Mouse (Mus musculus) urinary bladder, postnatal 14 days (tissue): ENCODE results near the gene Zfp618.

ENCODE experiments used
- DNase-seq: peaks from one replicate; pipeline ENCODE4 v3.0.0; 2021; ENCODE audit warnings: low spot score

The Zfp618 gene

DNA sequence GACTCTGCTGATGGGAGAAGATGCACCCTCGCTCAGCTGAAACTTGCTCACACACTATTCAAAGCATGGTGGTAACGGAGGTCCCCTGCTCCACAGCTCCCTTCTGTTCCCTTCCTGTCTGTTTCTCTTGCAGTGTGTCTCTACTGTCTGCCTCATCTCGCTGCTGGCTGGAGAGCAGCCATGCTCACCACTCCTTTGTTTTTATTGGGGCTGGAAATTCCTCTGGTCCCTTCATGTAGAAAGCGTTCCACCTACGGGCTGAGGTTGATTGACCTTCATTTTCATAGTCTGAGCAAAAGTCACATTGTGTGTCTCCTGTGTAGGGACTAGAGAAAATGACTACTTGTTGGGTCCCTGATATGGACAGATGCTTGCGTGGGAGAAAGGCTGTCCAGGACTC, 102.4 kb downstream of the Zfp618 start:
- DNase-seq = no peak

DNA sequence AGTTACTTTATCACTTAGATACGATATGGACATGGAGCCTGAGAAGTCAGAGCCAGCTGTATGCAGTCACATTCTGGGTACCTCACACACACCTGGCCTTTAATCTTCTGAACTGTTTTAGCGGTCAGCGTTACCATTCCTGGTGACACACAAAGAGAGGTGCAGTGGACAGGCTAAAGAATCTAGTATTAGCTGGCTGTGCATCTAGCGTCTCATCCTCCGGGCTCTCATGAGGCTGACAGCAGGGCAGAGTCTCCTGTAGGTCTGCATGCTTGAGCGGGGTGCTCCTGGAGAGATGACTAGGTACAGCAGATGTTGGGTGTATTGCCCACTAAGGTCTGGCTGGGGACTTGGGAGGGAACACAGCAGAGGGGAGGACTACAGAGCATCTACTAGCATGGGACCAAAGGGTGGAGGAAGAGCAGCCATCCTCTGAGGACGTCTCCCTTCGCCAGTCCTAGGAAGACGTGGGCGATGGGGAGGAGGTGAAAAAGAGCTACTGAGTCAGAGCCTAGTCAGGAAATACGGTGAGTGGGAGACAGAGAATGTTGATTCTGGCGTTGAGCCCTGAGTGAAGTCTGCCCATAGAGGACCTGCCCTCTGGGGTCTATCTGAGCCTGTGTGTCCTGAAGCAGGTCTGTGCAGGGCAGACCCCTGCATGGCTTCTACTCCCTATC, 103.3 kb downstream of the Zfp618 start:
- DNase-seq = no peak

DNA sequence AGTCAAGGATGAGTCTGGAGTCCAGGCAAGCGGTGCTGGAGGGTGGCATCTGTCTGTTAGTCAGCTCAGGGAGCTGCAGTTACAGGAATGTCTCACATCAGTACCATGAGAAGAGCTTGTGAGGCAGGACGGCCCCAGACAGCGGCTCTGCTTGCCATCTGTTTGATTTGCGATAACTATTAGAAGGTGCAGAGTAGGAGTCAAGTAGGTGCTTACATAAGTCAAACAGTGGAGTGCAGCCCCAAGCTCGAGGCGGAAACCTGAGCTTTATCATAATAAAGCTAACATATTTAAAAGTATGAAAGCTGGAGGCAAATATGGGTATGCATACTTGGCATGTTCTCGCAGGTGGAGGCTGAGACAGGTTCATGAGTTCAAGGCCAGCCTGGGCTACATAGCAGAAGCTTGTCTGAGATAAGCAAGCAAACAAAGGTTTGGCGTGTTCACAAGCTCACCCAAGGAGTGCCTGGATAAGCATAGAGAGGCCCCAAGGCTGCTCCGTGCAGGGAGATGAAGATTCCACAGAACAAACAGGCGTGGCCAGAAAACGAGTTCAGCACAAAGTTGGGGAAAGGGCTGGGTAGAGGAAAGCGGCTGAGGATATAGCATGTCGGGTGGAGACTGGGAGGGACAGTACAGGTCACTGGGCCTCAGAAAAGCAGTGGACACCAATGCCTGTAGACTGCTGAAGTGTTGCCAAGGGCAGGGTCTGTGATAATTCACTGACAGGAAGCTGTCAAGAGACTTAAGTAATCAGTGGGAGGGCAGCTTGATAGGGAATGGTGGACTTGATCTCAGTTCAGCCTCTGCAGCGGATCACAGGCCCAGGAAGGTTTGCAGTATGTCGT, 106.3 kb downstream of the Zfp618 start:
- DNase-seq = peak; percentile 11

DNA sequence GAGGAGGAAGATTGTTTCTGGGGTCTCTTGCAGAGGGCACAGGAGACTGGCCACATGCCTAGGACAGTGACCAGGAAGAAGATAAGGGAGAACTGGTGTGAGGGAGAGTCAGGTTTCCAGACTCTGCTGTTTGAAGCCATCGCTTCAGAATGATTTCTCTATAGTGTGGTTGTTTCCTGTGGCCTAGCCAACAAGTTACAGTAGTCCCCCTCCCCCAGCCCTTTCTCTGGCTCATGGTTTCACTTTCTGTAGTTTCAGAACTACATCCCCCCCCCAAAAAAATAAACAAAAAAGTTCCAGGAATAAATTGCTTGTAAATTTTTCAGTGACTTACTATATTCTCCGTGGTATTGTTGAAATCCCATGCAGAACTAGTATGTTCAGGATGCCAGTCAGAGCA, 107.8 kb downstream of the Zfp618 start:
- no peak for DNase-seq

DNA sequence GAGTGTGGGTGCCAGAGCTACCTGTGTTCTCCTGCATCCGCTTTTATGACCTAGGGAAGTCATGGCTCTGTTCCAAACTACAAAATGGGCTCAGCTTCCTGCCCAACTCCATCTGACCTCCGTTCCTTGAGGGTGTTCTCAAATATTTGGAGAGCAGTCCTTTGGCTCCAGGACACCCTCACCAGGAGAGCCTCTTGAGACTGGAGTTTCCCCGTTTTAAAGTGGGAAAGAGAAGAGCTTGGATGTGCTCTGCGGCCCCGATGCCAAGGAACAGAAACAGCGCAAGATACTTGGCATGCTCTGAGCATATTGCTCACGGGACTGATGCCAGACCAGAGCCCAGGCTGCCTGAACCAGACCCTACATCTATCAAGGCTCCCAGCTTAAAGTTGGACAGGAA, 113.8 kb downstream of the Zfp618 start:
- DNase-seq = no peak

DNA sequence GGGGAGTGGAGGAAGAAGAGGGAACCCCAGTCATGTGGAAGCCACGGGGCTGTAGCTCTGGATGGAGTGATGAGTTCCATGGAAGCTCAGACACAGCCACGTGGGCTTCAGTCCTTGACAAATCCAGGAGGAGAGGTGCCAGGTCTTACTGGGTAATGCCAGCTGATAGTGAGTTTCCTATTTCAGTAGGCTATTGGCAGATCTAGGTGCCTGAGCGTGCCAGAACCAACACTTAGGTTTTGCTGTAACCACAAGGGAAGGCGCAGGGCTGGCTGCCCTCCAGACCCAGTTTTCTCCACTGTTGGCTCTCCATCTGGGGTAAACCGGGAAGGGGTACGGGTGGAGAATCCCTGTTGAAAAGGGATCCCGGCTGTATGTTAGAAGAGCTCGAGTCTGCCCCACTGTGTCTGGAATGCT, 119.1 kb downstream of the Zfp618 start:
- DNase-seq = peak; percentile 16

DNA sequence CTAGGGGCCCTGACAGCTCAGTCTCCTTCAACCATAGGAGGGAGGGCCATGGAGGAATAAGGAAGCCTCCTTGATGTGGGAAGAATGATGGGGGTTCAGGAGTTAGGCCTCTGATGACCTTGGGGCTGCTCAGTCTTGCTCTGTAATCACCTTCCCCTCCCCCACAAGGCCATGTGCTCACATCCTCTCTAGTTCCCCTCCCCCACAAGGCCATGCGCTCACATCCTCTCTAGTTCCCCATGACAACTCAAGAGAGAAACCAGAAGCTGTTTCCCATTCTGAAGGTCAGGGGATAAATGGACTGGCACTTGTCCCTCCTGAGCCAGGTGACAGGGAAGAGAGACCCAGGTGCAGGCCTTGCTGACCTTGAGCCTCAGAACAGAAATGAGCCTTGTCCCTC, 124.1 kb downstream of the Zfp618 start:
- DNase-seq = no peak

DNA sequence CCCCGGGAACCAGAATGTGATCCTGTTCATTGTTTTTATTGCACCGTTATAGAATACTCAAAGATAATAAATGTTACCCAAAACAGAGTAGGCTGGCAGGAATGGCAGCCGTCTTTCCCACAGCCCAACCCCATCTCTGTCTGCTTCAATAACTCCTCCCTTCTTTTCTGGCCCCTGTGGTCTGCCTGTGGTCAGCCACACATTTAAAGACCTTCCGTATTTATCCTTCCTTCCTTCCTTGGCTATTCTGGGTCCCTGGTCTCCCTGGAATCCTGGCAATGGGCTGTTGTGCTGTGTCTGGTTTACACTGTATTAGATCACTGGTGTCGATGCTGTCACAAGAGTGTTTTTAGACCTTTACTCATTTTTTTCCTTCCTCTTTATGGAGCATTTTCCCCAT, 125.8 kb downstream of the Zfp618 start:
- DNase-seq = no peak

DNA sequence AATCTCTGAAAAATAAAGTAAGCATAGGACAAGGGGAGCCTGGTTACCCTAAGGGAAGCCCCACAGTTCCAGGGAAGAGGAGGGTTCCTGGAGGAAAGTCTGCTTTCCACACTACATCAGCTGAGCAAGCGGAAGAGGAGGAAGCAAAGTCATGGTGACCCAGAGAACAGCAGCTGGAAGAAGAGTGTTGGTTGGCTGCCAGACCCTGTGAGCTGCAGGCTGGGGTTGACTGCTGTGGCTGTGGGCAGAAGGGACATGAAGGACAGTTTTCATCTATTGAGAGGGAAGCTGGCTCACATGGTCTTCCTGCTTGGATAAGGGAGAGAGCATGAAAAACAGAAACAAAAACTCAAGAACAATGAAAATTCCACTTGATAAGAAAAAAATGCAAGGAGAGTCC, 132.2 kb downstream of the Zfp618 start:
- no peak for DNase-seq

DNA sequence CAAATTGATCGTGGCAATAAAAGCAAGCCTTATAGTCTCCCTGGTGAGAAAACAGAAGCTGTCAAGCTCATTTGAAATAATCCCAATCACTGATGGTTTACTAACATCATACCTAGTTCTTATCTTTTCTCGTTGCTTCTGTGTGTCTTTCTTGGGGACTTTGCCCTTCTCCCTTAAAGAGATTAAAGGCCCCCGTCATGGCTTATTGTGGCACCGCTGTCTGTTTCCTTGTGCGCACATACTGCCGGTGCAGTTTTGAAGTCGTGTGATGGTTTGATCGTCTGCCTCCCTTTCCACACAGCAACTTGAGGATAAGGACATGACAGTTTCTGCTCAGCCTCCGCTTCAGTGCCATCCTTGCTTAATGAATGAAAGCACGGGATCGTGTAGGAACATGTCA, 135.1 kb downstream of the Zfp618 start:
- no peak for DNase-seq

DNA sequence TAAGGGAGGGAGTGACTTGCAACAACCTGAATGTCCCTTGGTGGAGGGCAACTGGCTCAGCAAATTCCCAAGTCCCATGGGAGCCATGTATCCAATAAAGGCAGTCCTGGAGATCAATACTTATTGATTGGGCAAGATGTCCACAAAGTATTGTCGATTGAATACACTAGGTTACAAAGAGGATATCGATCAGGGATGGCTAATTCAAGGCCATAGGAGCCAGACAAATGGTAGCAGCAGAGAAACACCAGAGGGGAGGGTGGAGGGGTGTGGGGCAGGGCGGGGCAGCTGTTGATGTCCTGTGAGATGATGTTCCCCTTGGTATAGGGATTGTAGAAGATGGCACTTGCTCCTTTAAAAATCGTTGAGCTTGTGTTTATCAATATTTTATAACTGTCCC, 136.7 kb downstream of the Zfp618 start:
- DNase-seq = no peak

DNA sequence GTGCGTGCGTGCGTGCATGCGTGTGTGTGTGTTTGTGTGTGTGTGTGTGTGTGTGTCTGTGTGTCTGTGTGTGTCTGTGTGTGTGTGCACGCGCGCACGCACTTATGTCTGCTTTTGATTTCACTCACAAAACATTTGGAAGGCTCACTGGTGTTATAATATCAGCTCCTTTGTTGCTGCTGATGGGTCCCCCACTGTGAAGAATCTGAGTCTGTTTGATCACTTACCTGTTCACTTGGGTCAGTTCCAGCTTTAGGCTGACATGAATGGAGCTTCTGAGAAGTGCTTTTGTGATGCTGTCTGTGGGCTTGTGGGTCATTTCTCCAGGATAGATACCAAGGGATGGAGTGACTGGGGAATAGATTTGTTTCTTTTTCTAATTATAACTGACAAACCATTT, 140.3 kb downstream of the Zfp618 start:
- DNase-seq = no peak

DNA sequence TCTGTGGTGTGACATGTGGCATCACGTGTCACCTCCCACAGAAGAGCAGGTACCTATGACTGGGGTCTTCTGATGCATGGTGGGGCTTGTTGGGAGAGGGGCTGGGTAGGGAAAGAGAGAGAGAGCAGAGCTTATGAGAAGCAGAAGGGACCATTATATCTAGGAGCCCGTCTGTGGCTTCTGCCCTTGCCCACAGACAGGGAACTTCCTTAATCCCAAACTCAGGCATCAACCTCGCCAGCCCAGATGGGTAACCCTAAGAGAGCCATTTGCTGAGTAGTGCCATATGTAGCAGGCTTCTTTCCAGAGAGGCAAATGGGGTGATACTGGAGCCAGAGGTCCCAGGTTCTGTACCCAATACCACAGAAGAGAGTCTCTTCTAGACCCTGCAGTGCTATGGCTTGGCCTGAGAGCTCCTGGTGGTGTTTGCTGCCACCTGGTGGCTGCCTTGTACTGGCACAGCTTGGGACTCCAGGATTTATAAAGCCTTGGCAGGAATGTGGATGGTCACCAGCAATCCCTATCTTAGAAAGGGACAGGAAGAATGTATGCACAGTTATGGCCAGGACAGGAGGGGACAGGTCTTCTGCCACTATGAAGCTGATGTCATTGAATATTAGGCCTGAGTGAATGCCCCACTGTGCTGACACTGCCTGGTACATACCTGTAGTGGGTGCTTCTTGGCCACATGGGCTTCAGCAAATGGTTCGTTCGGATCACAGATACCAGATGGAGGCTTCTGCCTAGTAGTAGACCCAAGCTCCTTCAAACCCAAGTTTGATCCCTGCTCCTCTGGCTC, 153.5 kb downstream of the Zfp618 start:
- DNase-seq = peak; percentile 79

DNA sequence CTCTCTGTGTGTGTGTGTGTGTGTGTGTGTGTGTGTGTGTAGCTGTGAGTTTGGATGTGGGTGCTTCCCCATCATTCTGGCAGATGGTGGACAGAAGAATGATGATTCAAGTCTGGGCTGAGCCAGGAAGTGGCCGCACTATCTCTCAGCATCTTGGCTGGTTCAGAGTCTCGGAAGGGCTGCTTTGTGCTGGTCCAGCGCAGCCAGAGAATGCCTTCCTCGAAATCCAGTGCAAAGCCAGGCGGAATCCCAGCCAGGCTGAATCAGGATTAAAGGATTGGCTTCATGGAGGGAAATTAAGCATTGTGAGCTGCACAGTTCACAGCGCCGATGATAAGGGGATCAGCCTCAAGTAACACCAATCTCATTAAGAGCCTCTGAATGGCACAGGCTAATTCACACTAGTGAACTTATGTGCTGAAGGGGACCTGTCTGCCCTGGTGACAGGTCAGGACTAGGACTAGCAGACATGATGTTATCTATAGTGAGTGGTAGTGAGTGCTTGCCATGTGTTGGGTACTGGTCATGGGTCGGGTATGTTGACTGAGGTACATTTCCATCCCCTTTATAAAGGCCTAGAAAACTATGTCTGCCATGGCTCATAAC, 159.6 kb downstream of the Zfp618 start:
- no peak for DNase-seq

DNA sequence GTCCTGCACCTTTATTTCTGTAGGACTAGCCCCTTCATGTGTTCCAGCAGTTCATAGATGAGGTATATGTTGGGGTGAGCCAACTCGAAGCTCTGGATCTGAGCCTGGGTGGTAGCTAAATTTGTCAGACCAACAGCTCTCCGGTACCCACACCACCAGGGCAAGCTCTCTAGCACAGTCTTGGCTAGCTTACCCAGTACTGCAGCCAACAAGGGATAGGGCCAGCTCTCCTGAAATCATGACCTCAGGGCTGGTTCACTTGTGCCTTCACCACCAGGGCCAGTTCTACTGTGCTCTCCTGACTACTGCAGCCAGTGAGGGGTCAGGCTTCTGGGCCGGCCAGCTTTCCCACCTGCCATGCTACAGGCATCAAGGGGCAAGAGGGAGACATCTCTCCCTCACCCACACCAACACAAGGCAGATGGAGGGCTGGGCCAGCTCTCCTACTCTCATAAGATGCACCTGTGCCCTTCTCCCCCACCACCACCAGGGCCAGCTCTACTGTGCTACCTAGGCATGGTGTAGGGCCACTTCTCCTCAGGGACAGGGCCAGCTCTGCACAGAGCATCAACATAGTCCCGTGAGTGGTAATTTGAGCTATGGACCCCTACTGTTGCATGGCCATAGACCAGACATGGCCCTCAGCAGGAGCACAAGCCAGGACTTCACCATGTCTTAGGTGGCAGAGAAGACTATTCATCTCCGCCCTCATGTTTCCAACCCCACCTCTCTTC, 164.7 kb downstream of the Zfp618 start:
- DNase-seq = no peak

DNA sequence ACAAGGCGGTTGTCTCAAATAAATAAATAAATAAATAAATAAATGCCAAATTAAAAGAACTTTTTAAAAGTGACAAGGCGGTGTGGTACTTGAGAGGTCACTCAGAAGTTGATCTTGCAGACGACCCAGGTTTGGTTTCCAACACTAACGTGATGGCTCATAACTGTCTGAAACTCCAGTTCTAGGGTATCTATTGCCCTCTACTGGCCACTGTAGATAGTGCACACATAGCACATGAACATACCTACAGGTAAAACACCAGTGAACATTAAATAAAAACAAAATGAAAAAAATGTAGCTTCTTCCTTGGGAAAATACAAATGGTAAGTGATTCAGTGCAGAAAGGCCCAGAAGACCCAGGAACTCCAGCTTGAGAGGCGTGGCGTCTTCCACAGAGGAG, 181.9 kb downstream of the Zfp618 start:
- DNase-seq = no peak

DNA sequence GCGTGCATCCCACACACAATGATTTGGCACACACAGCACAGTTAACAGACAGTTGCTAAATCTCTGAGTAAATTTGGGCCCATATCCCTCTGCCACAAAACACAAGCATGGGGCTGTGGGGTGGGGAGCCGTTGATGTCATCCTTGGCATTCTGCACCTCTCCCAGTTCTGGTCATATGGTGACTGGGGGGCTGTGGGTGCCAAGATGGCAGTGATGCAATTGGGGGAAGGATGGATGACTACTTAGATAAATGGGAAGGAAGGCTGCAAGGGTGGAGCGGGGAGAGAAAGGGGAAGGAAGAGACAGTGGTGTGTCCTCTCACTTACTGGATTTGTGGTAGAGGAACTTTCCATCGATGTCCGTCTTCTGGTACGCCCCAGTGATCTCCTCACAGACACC, 185.8 kb downstream of the Zfp618 start:
- DNase-seq = no peak

DNA sequence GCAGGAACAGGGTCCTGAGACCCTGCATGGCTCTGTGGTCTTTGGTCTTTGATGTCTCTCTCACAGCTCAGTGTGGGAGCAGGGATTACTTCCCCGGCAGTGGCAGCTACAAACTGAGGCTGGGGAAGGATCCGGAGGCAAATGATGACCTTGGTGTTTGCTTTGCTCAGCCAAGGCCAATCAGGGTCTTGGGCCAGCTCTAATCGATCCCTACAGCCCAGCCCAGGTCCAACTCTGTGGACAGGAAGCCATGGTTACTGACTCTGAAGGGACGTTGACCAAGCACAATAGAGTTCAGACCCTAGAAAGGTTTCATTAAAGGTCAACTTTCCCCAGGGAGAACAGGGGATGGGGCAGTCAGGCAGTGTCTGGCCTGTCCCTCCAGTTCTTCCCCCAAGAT, 188.7 kb downstream of the Zfp618 start:
- DNase-seq = no peak

DNA sequence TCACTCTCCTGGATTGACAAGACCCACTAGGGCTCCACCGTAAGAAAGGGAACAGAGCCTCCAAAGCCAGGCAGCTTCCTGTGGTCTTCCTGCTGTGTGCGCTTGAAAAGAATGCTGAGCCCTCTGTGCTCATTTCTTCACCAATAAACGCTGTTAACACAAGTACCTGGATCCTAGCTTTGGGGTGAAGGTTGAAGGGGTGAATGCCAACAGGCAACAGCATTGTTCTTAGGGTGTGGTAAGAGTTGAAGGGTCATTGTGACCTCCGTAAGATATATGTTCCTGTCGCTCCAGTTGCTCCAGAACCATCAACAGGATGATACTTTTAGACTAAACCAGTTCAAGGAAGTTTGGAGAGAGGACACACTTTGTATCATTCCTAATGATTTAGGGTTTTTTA, 189.3 kb downstream of the Zfp618 start, which contains the start of gene Ambp:
Gene Ambp, minus strand, starts transcription at position 101 of the 400 bp plus-strand sequence.
- no peak for DNase-seq

DNA sequence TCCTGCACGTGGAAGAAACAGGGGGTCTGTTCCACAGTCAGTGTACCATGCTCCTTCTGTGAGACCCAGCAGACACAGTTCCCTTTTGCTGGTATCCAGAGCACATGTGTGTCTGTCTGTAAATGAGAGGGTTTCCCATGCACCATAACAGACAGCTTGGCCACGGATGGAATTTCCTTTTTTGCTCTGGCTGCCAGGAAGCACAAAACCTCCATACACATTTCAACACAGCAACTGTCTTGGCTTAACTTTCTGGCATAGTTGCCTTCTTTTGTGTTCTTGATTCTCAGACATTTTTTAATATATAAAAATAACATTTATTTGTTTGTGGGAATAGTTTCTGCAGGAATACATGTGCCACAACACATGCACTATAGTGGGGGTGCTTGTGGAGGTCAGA, 190.2 kb downstream of the Zfp618 start:
- no peak for DNase-seq

DNA sequence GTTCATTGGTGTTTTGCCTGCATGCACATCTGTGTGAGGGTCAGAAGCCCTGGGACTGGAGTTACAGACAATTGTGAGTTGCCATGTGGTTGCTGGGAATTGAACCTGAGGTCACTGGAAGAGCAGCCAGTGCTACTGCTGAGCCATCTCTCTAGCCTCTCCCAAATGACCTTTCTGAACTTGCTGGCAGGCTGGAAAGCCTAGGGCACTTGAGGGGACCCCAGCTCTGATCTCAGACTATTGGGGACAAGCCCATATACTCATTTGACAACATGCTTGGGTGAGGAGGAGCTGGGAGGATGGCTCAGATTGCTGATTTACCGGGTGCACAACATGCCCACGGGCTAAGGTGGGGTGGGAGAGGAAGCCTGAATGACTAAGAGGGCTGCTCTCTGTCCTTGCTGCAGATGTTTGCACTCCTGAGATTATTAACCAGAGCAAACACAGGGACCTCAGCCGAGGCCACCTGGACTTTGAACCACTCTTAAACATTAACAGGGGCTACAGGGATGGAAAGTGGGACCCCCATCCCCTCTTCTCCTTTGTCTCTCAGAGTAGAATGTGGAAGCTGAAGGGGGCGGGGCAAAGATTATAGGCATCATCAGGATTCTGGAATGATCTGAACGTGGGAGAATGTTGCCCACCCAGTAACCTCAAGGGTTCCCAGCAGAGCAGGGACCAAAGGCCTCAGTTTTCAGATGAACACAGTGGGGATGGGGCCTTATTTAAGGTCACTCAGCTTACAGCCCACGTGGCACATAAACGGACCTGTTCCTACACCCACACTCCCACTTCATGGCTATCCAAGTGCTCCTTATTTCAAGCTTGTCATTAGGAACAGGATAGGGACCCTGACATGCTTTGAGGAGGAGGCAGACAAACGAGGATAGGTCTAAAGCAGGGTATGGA, 191.6 kb downstream of the Zfp618 start:
- DNase-seq = peak; percentile 27
